Mouse (Mus musculus) hindbrain, embryonic 16.5 days (tissue): Measurements from ENCODE around the gene Zc2hc1c. TPM values are rescaled to one million over a fixed set of nuclear protein-coding genes. Genes with fewer than 3 reads are reported as not detected.

Source experiments
- ATAC-seq: fragments of 200-750 bp; cut with Nextera tagmentation; 2 replicates; pipeline ENCODE4 v1.8.0; 2017; ENCODE audit warnings: moderate TSS enrichment, moderate library complexity
- H3K27ac ChIP-seq: fragments of 300-500 bp; sonication (generic); 2 replicates; pipeline ENCODE4 v1.5.1; 2014; ENCODE audit warnings: low read depth, mild to moderate bottlenecking, control low read depth, low read length, moderate library complexity
- H3K27me3 ChIP-seq: fragments of 300-500 bp; sonication (generic); replicated peaks from 2 replicates; pipeline ENCODE4 v1.6.1; 2014; ENCODE audit warnings: low read length; ENCODE audit not compliant: control insufficient read depth, insufficient read depth
- H3K36me3 ChIP-seq: fragments of 300-500 bp; sonication (generic); 2 replicates; pipeline ENCODE4 v1.6.1; 2014; ENCODE audit warnings: mild to moderate bottlenecking, low read length, moderate library complexity, mixed read lengths; ENCODE audit not compliant: control insufficient read depth, insufficient read depth
- H3K4me1 ChIP-seq: fragments of 300-500 bp; sonication (generic); 2 replicates; pipeline ENCODE4 v1.6.1; 2014; ENCODE audit warnings: low read depth, low read length; ENCODE audit not compliant: control insufficient read depth, insufficient read depth
- H3K4me2 ChIP-seq: fragments of 300-500 bp; sonication (generic); 2 replicates; pipeline ENCODE4 v1.6.1; 2014; ENCODE audit warnings: mild to moderate bottlenecking, low read length, control low read depth, moderate library complexity
- H3K4me3 ChIP-seq: fragments of 300-500 bp; sonication (generic); 2 replicates; pipeline ENCODE4 v1.5.1; 2014; ENCODE audit warnings: mild to moderate bottlenecking, low read length, control low read depth, moderate library complexity
- H3K9ac ChIP-seq: fragments of 300-500 bp; sonication (generic); 2 replicates; pipeline ENCODE4 v1.6.1; 2014; ENCODE audit warnings: low read depth, mild to moderate bottlenecking, control low read depth, low read length, moderate library complexity
- H3K9me3 ChIP-seq: fragments of 300-500 bp; sonication (generic); 2 replicates; pipeline ENCODE4 v1.6.1; 2014; ENCODE audit warnings: mild to moderate bottlenecking, low read length, moderate library complexity; ENCODE audit not compliant: control insufficient read depth
- WGBS: fragments of 180-500 bp; shearing (Covaris S2); extraction: QIAGEN DNeasy Blood & Tissue Kit; methylation state at CpG from one replicate; pipeline ENCODE4 v1.1.7; 2014; 5-methylcytosine and 5-hydroxymethylcytosine counted together
- polyA plus RNA-seq: library from polyadenylated mRNA; unstranded; fragments of >200 nt; fragmentation: Nextera tagmentation; extraction: Ambion mirVana; gene quantifications from 2 replicates; pipeline ENCODE4 v1.2.1, GENCODE M21; 2015

The Zc2hc1c gene
- polyA plus RNA-seq, 1 experiment from 2014 or later = 1.8 TPM

GRCm38 (mm10) chr12:85303256-85303655 lies 14.9 kb downstream of the Zc2hc1c start:
- Histone ChIP-seq H3K4me3 (no peak overlapping the region), H3K27ac (no peak overlapping the region), H3K27me3 (no peaks in the 10 kb centered on the region), H3K36me3 (peaks cover 50% of the 10 kb centered on the region), H3K4me2 (no peak overlapping the region), H3K9me3 (no peaks in the 10 kb centered on the region), H3K4me1 (no peaks in the 10 kb centered on the region), H3K9ac (no peak overlapping the region)
- 79% methylated on average over 2 of the region's 2 CpGs for WGBS
- no peak for ATAC-seq

GRCm38 (mm10) chr12:85304725-85305124 lies 16.3 kb downstream of the Zc2hc1c start:
- WGBS = 70% methylated on average over 4 of the region's 4 CpGs
- no peaks in the 10 kb centered on the region for H3K9me3 ChIP-seq
- no peak for ATAC-seq
- H3K27ac ChIP-seq = no peak overlapping the region
- H3K9ac ChIP-seq = no peak overlapping the region
- no peak overlapping the region for H3K4me3 ChIP-seq
- H3K4me1 ChIP-seq = no peaks in the 10 kb centered on the region
- H3K4me2 ChIP-seq = no peak overlapping the region
- no peaks in the 10 kb centered on the region for H3K27me3 ChIP-seq
- H3K36me3 ChIP-seq = peaks cover 60% of the 10 kb centered on the region

GRCm38 (mm10) chr12:85305247-85305892 lies 17.0 kb downstream of the Zc2hc1c start:
- Histone ChIP-seq H3K9ac (no peak overlapping the region), H3K4me2 (no peak overlapping the region), H3K9me3 (no peaks in the 10 kb centered on the region), H3K27ac (peak overlapping the region; percentile 57; the same call in 1 of the 2 replicates), H3K4me1 (no peaks in the 10 kb centered on the region), H3K4me3 (no peak overlapping the region), H3K36me3 (peaks cover 60% of the 10 kb centered on the region), H3K27me3 (no peaks in the 10 kb centered on the region)
- ATAC-seq = peak; percentile 86
- WGBS = 46% methylated on average over 16 of the region's 16 CpGs

- Histone ChIP-seq H3K36me3 (peaks cover 54% of the 10 kb centered on the region), H3K27me3 (no peaks in the 10 kb centered on the region), H3K9me3 (no peaks in the 10 kb centered on the region), H3K4me1 (no peaks in the 10 kb centered on the region), H3K27ac (no peak overlapping the region), H3K4me3 (no peak overlapping the region), H3K9ac (no peak overlapping the region), H3K4me2 (no peak overlapping the region)
- no peak for ATAC-seq
- WGBS = 63% methylated on average over 3 of the region's 3 CpGs
Observed at GRCm38 (mm10) chr12:85308651-85309050, 20.3 kb downstream of the Zc2hc1c start.

GRCm38 (mm10) chr12:85330153-85330552 lies 41.8 kb downstream of the Zc2hc1c start:
- Histone ChIP-seq H3K27me3 (no peaks in the 10 kb centered on the region), H3K4me3 (no peak overlapping the region), H3K36me3 (peaks cover 36% of the 10 kb centered on the region), H3K4me2 (no peak overlapping the region), H3K9ac (no peak overlapping the region), H3K9me3 (no peaks in the 10 kb centered on the region), H3K4me1 (no peaks in the 10 kb centered on the region), H3K27ac (no peak overlapping the region)
- WGBS = 94% methylated on average over 7 of the region's 7 CpGs
- ATAC-seq = no peak

GRCm38 (mm10) chr12:85337567-85338311 lies 49.3 kb downstream of the Zc2hc1c start:
- Histone ChIP-seq H3K27ac (no peak overlapping the region), H3K9ac (no peak overlapping the region), H3K36me3 (peaks cover 15% of the 10 kb centered on the region), H3K27me3 (no peaks in the 10 kb centered on the region), H3K9me3 (no peaks in the 10 kb centered on the region), H3K4me1 (peaks cover 10% of the 10 kb centered on the region), H3K4me3 (no peak overlapping the region), H3K4me2 (peak overlapping the region; percentile 88)
- ATAC-seq = no peak
- WGBS = 86% methylated on average over 6 of the region's 6 CpGs

- no peaks in the 10 kb centered on the region for H3K27me3 ChIP-seq
- H3K4me3 ChIP-seq = peak overlapping the region; percentile 93
- H3K36me3 ChIP-seq = peaks cover 14% of the 10 kb centered on the region
- WGBS = under 1% methylated on average over 31 of the region's 42 CpGs
- H3K9ac ChIP-seq = peak overlapping the region; percentile 97
- peak overlapping the region; percentile 88 for H3K4me2 ChIP-seq
- H3K4me1 ChIP-seq = peaks cover 10% of the 10 kb centered on the region
- ATAC-seq = peak; percentile 68
- peak overlapping the region; percentile 87 for H3K27ac ChIP-seq
- H3K9me3 ChIP-seq = no peaks in the 10 kb centered on the region
Observed at GRCm38 (mm10) chr12:85338815-85339214, 50.4 kb downstream of the Zc2hc1c start.

- Histone ChIP-seq H3K4me3 (peak within 1 kb of the TSS; percentile 93), H3K27me3 (no peaks in the 10 kb centered on the region), H3K4me2 (peak within 1 kb of the TSS; percentile 88), H3K27ac (peak within 1 kb of the TSS; percentile 87), H3K4me1 (peaks cover 10% of the 10 kb centered on the region), H3K9me3 (no peaks in the 10 kb centered on the region), H3K36me3 (peaks cover 10% of the 10 kb centered on the region), H3K9ac (peak within 1 kb of the TSS; percentile 97)
- peak; percentile 88 for ATAC-seq
- 0% methylated on average over 36 of the region's 36 CpGs for WGBS
Observed at GRCm38 (mm10) chr12:85339243-85339729, 50.9 kb downstream of the Zc2hc1c start, which contains the start of gene Nek9. TSS of gene Nek9 (minus strand) at chr12:85339362.

- H3K4me1 ChIP-seq = peaks cover 10% of the 10 kb centered on the region
- no peaks in the 10 kb centered on the region for H3K9me3 ChIP-seq
- whole genome bisulfite sequencing = 50% methylated on average over 4 of the region's 4 CpGs
- no peak overlapping the region for H3K4me3 ChIP-seq
- no peak overlapping the region for H3K9ac ChIP-seq
- ATAC-seq = no peak
- H3K4me2 ChIP-seq = peak overlapping the region; percentile 88
- no peaks in the 10 kb centered on the region for H3K27me3 ChIP-seq
- H3K36me3 ChIP-seq = peaks cover 8% of the 10 kb centered on the region
- H3K27ac ChIP-seq = no peak overlapping the region
Observed at GRCm38 (mm10) chr12:85339947-85340346, 51.6 kb downstream of the Zc2hc1c start.
